Mouse (Mus musculus) embryo, embryonic 9.5 days (tissue): ENCODE results near the gene Prkar1a.

Experiments
- DNase-seq: peaks from one replicate; pipeline ENCODE4 v3.0.0-alpha.2; 2017; ENCODE audit errors: extremely low spot score

The Prkar1a gene

GRCm38 (mm10) chr11:109672881-109673739 is 23.9 kb downstream of the Prkar1a start:
- no peak for DNase-seq

- DNase-seq, result no peak
These were observed 24.5 kb downstream of the Prkar1a start for GRCm38 (mm10) chr11:109673741-109674140.

GRCm38 (mm10) chr11:109674542-109674941 is 25.3 kb downstream of the Prkar1a start:
- DNase-seq, result no peak

GRCm38 (mm10) chr11:109675208-109675607 is 26.0 kb downstream of the Prkar1a start:
- DNase-seq, result no peak

- DNase-seq, result no peak
These were observed 26.6 kb downstream of the Prkar1a start for GRCm38 (mm10) chr11:109675771-109676170.

GRCm38 (mm10) chr11:109676621-109677373 is 27.6 kb downstream of the Prkar1a start:
- no peak for DNase-seq

GRCm38 (mm10) chr11:109678291-109678690 is 29.1 kb downstream of the Prkar1a start:
- no peak for DNase-seq

- DNase-seq, result no peak
These were observed 31.7 kb downstream of the Prkar1a start for GRCm38 (mm10) chr11:109680934-109681333.

- DNase-seq, result no peak
These were observed 32.4 kb downstream of the Prkar1a start for GRCm38 (mm10) chr11:109681556-109681955.

- DNase-seq, result no peak
These were observed 33.0 kb downstream of the Prkar1a start for GRCm38 (mm10) chr11:109682221-109682620.

GRCm38 (mm10) chr11:109689539-109689938 is 40.3 kb downstream of the Prkar1a start:
- DNase-seq, result no peak

- DNase-seq, result no peak
These were observed 43.5 kb downstream of the Prkar1a start for GRCm38 (mm10) chr11:109692737-109693136.

- no peak for DNase-seq
These were observed 47.3 kb downstream of the Prkar1a start for GRCm38 (mm10) chr11:109696519-109696918.

GRCm38 (mm10) chr11:109697089-109697643 is 48.0 kb downstream of the Prkar1a start:
- no peak for DNase-seq

- DNase-seq, result no peak
These were observed 49.5 kb downstream of the Prkar1a start for GRCm38 (mm10) chr11:109698740-109699139.

- DNase-seq, result no peak
These were observed 50.6 kb downstream of the Prkar1a start for GRCm38 (mm10) chr11:109699784-109700183.

GRCm38 (mm10) chr11:109700761-109701160 is 51.6 kb downstream of the Prkar1a start:
- no peak for DNase-seq

- DNase-seq, result no peak
These were observed 53.0 kb downstream of the Prkar1a start for GRCm38 (mm10) chr11:109702031-109702815.

- DNase-seq, result no peak
These were observed 54.6 kb downstream of the Prkar1a start for GRCm38 (mm10) chr11:109703845-109704244.

GRCm38 (mm10) chr11:109704311-109705205 is 55.4 kb downstream of the Prkar1a start:
- no peak for DNase-seq
